Mouse (Mus musculus) heart, adult 9 months (tissue): Measurements from ENCODE around the gene Grin2d.

Experiments used
- DNase-seq, 2 experiments: peaks; one replicate each; pipeline ENCODE4 v3.0.0; 2022; ENCODE audit warnings: low spot score in 2 of 2

Grin2d gene

GRCm38 (mm10) chr7:45784524-45785372 lies 93.4 kb downstream of the Grin2d start, which contains the start of gene Sult2b1:
Gene Sult2b1 (minus strand): TSS chr7:45784669.
- no peak for DNase-seq

GRCm38 (mm10) chr7:45783511-45784091 lies 94.6 kb downstream of the Grin2d start, which contains the start of gene Lmtk3:
Gene Lmtk3 (plus strand): TSS chr7:45783738.
- no peak for DNase-seq

DNA sequence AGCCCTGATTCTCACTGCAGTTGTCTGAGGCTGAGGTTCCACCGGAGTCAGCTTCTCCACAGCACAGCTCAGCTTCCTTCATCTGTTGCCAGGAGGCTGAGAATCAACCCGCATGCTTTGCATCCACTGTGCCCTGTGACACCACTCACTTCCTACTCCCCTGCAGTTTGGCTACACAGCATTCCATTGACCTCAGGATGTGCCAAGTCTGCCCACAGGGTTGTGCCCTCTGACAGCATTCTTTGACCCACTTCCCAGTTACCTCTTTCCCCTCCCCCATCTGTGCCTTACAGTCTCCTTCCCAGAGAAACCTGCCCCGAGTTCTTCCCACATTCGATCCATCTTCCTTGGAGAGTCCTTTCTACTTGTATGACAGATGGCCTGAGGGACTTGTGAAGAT lies 95.9 kb downstream of the Grin2d start:
- DNase-seq, result no peak
